In the genomic region with DNA sequence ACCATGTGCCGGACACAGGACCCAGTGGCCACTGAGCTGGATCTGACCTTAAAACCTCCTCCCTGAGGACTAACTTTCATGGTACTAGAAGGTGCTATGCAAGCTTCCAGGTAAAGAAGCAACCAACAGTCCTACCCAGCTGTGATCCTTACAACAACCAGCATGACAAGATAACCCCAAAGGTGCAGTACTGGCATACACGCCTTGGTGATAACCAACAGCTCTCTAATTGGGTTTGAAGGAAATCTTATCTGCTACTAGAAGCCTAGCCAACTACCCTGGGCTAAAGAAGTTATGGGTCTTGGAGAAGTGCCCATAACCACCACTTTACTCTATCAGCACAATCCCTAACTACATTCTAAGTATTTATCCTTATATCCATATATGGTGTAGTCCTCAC, we compare ENCODE assay signal across 27 mouse cellular contexts. TPM values are rescaled to one million over a fixed set of nuclear protein-coding genes. Genes with fewer than 3 reads are reported as not detected.
DNase-seq lines count a peak whose midpoint lies in the region; ATAC-seq and TF ChIP-seq lines count a peak whose summit lies in the region.
"Had no signal": no experiment of that assay in that cellular context is flagged by ENCODE, and none has a peak within 500 bp of the region (broad histone marks: within the 10 kb centered on the region; RNA-seq: fewer than 3 reads in every experiment).

No protein-coding gene starts in this region.

- DNase-seq in heart, adult 11 months, result peak; percentile 70
- DNase-seq in heart, adult 2 months, result no peak
- peak; percentile 44 for DNase-seq in midbrain, embryonic 11.5 days (ENCODE audit: low spot score, missing footprints)
- DNase-seq in midbrain, embryonic 14.5 days, result no peak
- DNase-seq: adrenal gland, adult 2 months; adrenal gland, postnatal 10 days; adrenal gland, postnatal 25 days; B cell, adult 2 months; cerebellum, adult 11 months; cerebellum, adult 18-20 months; cerebellum, adult 8-10 months; cerebellum, adult 9-11 months; cerebellum, postnatal 14 days; cerebellum, postnatal 36 days; embryo, embryonic 11 days had no signal

- no peaks in the 10 kb centered on the region for H3K36me3 ChIP-seq in heart, adult 2 months (ENCODE audit: control insufficient read depth, insufficient read depth, low read length)
- no peaks in the 10 kb centered on the region for H3K36me3 ChIP-seq in midbrain, embryonic 11.5 days (ENCODE audit: control insufficient read depth, insufficient read depth, low read length)
- no peaks in the 10 kb centered on the region for H3K36me3 ChIP-seq in midbrain, embryonic 14.5 days (ENCODE audit: control insufficient read depth, insufficient read depth, low read length)
- H3K36me3 ChIP-seq: embryonic facial prominence, embryonic 13.5 days; embryonic facial prominence, embryonic 15.5 days; forebrain, embryonic 10.5 days; forebrain, embryonic 12.5 days; G1E had no signal

- H3K9me3 ChIP-seq in midbrain, embryonic 11.5 days (ENCODE audit: control insufficient read depth, low read length), result no peaks in the 10 kb centered on the region
- no peaks in the 10 kb centered on the region for H3K9me3 ChIP-seq in midbrain, embryonic 14.5 days (ENCODE audit: control insufficient read depth, low read length)
- H3K9me3 ChIP-seq: embryonic facial prominence, embryonic 13.5 days; embryonic facial prominence, embryonic 15.5 days; forebrain, embryonic 10.5 days; forebrain, embryonic 12.5 days; G1E had no signal

- H3K27ac ChIP-seq in heart, adult 2 months, result no peak overlapping the region
- H3K27ac ChIP-seq in midbrain, embryonic 11.5 days (ENCODE audit: low read depth, low read length), result no peak overlapping the region
- no peak overlapping the region for H3K27ac ChIP-seq in midbrain, embryonic 14.5 days (replicated peaks; ENCODE audit: low read depth, low read length)
- H3K27ac ChIP-seq: embryonic facial prominence, embryonic 13.5 days; embryonic facial prominence, embryonic 15.5 days; forebrain, embryonic 10.5 days; forebrain, embryonic 12.5 days had no signal

- no peak overlapping the region for H3K9ac ChIP-seq in heart, adult 2 months (ENCODE audit: low read depth, low read length)
- no peak overlapping the region for H3K9ac ChIP-seq in midbrain, embryonic 11.5 days (ENCODE audit: low read length)
- no peak overlapping the region for H3K9ac ChIP-seq in midbrain, embryonic 14.5 days (replicated peaks; ENCODE audit: low read length)
- H3K9ac ChIP-seq: embryonic facial prominence, embryonic 13.5 days; embryonic facial prominence, embryonic 15.5 days; forebrain, embryonic 12.5 days had no signal

- no peak for TF ChIP-seq POLR2A in heart, adult 2 months (IDR thresholded peaks at IDR 0.05; ENCODE audit: insufficient read depth, low read depth, low read length)

- no peak for TF ChIP-seq CTCF in heart, adult 2 months (IDR thresholded peaks at IDR 0.05)

- ATAC-seq in midbrain, embryonic 11.5 days (ENCODE audit: low FRiP score), result no peak
- no peak for ATAC-seq in midbrain, embryonic 14.5 days (ENCODE audit: low FRiP score, low TSS enrichment)
- peak; percentile 68 for ATAC-seq in megakaryocyte-erythroid progenitor cell, adult 5-6 weeks (replicated peaks; ENCODE audit: low FRiP score, low TSS enrichment, poor library complexity, severe bottlenecking)
- no peak for ATAC-seq in frontal cortex, adult (ENCODE audit: low TSS enrichment)
- ATAC-seq: CD4-positive, CD25-positive, alpha-beta regulatory T cell, adult 4 months; forebrain, embryonic 14.5 days; forebrain, embryonic 16.5 days had no signal

- intact Hi-C loops in heart, adult 2 months (cut with DNase I), result no loop called here

- WGBS in heart, adult 2 months, result 92% methylated on average over 2 of the region's 2 CpGs
- 100% methylated on average over 2 of the region's 2 CpGs for WGBS in midbrain, embryonic 11.5 days
- WGBS in midbrain, embryonic 14.5 days, result 99% methylated on average over 2 of the region's 2 CpGs

- no peak for TF ChIP-seq EP300 in heart, adult 2 months (IDR thresholded peaks at IDR 0.05; ENCODE audit: insufficient read depth, low read depth, low read length)

- H3K79me2 ChIP-seq in heart, adult 2 months (replicated peaks; ENCODE audit: control insufficient read depth, insufficient read depth, low read length), result no peaks in the 10 kb centered on the region

- H3K4me2 ChIP-seq in midbrain, embryonic 11.5 days, result no peak overlapping the region
- no peak overlapping the region for H3K4me2 ChIP-seq in midbrain, embryonic 14.5 days (ENCODE audit: low read length)
- H3K4me2 ChIP-seq: embryonic facial prominence, embryonic 13.5 days; embryonic facial prominence, embryonic 15.5 days; forebrain, embryonic 12.5 days had no signal

- no peaks in the 10 kb centered on the region for H3K4me1 ChIP-seq in heart, adult 2 months (ENCODE audit: control insufficient read depth, insufficient read depth, low read length)
- H3K4me1 ChIP-seq in midbrain, embryonic 11.5 days (ENCODE audit: control insufficient read depth, insufficient read depth, low read length), result no peaks in the 10 kb centered on the region
- no peaks in the 10 kb centered on the region for H3K4me1 ChIP-seq in midbrain, embryonic 14.5 days (ENCODE audit: control insufficient read depth, insufficient read depth, low read length)
- H3K4me1 ChIP-seq: embryonic facial prominence, embryonic 13.5 days; embryonic facial prominence, embryonic 15.5 days; forebrain, embryonic 10.5 days; forebrain, embryonic 12.5 days had no signal

- no peaks in the 10 kb centered on the region for H3K27me3 ChIP-seq in heart, adult 2 months (ENCODE audit: control insufficient read depth, insufficient read depth, low read length)
- H3K27me3 ChIP-seq in midbrain, embryonic 11.5 days (ENCODE audit: control insufficient read depth, insufficient read depth, low read length), result no peaks in the 10 kb centered on the region
- H3K27me3 ChIP-seq in midbrain, embryonic 14.5 days (ENCODE audit: control insufficient read depth, insufficient read depth, low read length), result no peaks in the 10 kb centered on the region
- H3K27me3 ChIP-seq: CH12.LX; embryonic facial prominence, embryonic 13.5 days; embryonic facial prominence, embryonic 15.5 days; forebrain, embryonic 12.5 days had no signal

- H3K4me3 ChIP-seq in heart, adult 2 months, result no peak overlapping the region
- no peak overlapping the region for H3K4me3 ChIP-seq in midbrain, embryonic 11.5 days (ENCODE audit: low read depth, low read length)
- H3K4me3 ChIP-seq in midbrain, embryonic 14.5 days (replicated peaks; ENCODE audit: low read depth, low read length), result no peak overlapping the region
- H3K4me3 ChIP-seq: embryonic facial prominence, embryonic 13.5 days; embryonic facial prominence, embryonic 15.5 days; erythroblast, embryonic 14.5 days; forebrain, embryonic 10.5 days; forebrain, embryonic 12.5 days had no signal

RNA-seq across cellular contexts. Expression of a gene that starts 8.9 kb away (rescaled TPM):
- total RNA-seq in heart, adult 2 months (2021), result 1 to 10 TPM; 6.3 to 8.0 TPM
- 2.0 and 3.8 TPM in 2 replicates for polyA plus RNA-seq in heart, adult 2 months (2012; rRNA removed)
- polyA plus RNA-seq in midbrain, embryonic 11.5 days (2014; fragmentation: Nextera tagmentation; extraction: Ambion mirVana), result 10.4 and 12.1 TPM in 2 replicates
- polyA plus RNA-seq in midbrain, embryonic 14.5 days (2014; fragmentation: Nextera tagmentation; extraction: Ambion mirVana), result 2.5 and 4.6 TPM in 2 replicates
- total RNA-seq in megakaryocyte-erythroid progenitor cell, adult 5-6 weeks (2014; fragmentation: Nextera tagmentation), result 25.6 and 37.4 TPM in 2 replicates
- total RNA-seq in megakaryocyte-erythroid progenitor cell, adult 5-6 weeks (2017), result 57.4 and 69.1 TPM in 2 replicates

Comparison
In these comparisons a context has a peak if more than half of its experiments do, and no peak if none do; other contexts are left out.
1. DNase-seq: peak in heart, adult 11 months (single experiment) and midbrain, embryonic 11.5 days (single experiment); none in heart, adult 2 months (0 of 2) and midbrain, embryonic 14.5 days (single experiment).